Mouse (Mus musculus) left cerebral cortex, postnatal 36 days (tissue): ENCODE results near the gene Ankzf1. TPM values are rescaled to one million over a fixed set of nuclear protein-coding genes. Genes with fewer than 3 reads are reported as not detected.
"Not testable (repeated sequence)": the region's sequence is repeated elsewhere in the genome, so short reads cannot be mapped to it uniquely, and the experiment has no call there.

ENCODE experiments used
- DNase-seq, 2 experiments: peaks; one replicate each; pipeline ENCODE4 v3.0.0; 2021 to 2022; ENCODE audit warnings: low spot score in 2 of 2, mixed read lengths in 1 of 2
- intact Hi-C: fragments of 180-260 bp; cut with DNase I; formaldehyde crosslinking; loops from one replicate; pipeline ENCODE4 v1.15.1; 2025
- total RNA-seq, 2 experiments: library from RNA; stranded (reverse); gene quantifications; 2 replicates each; pipeline ENCODE4 v1.2.3; 2021

Gene Ankzf1
- total RNA-seq, 2 experiments from 2014 or later: 21.6 to 31.7 TPM

- intact Hi-C loops: loop anchor here (2.0 kb wide), 1 partner anchor 43 kb away; no protein-coding TSS in a partner anchor
- no peak for DNase-seq
Observed at GRCm38 (mm10) chr1:75219531-75219930, 27.6 kb downstream of the Ankzf1 start, which contains the start of gene Tuba4a. Gene Tuba4a, minus strand, starts transcription at chr1:75219865.

- intact Hi-C loops: no loop called here
- no peak for DNase-seq
Observed at GRCm38 (mm10) chr1:75221538-75221937, 29.6 kb downstream of the Ankzf1 start.

DNA sequence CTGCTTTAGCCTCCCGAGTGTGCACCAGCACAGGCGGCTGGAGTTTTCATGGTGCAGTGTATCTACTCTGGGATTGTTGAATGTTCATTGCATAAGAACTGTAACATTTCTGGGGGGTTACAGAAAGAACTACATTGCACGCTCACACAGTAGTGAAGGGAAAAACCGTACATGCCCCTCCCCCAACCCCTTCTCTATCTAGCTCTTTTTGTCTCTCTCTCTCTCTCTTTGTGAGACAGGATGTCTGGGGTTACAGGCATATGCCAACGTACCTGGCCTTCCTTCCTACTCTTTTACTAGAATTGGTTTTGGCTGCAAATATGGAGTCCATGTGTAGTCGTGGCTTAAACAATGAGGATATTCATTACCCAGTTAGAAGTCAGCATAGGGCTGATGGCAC is 31.0 kb downstream of the Ankzf1 start:
- no peak for DNase-seq
- intact Hi-C loops: no loop called here

DNA sequence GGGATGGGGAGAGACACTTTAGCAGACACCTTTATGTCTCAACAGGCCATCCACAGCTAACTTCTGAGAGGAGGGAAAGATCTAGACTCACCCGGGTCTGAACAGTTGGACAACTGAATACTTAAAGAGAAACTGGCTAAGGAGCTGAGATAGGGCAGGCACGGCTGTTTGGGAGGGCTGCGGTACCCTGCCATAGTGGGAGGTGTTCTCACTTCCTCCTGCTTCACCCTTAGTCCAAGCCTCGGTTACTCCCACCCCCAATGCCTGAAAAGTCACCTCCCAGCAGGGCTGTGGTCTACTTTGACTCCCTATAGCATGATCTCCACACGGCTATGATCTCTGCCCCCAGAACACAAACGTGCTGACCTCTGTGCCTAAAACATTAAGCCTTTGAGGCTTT is 31.6 kb downstream of the Ankzf1 start:
- intact Hi-C loops: no loop called here
- DNase-seq: no peak

DNA sequence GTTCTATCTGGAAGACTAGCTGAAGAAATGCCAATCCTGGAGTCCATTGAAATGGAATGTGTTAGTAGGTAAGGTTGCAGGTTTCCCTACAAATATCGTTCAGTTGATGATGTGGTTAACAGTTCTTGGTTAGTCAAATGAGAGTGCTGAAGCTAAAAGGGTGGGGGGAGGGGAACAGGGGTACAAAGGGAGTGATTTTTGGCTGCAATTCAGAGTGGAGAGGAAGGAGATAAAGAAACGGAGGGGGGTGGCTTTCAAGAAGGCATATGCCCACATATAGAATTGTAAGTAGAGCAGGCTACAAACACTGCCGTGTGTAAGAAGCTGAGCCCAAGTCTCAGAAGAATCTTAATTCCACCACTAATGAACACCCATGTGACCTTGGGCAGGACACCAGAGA is 33.5 kb downstream of the Ankzf1 start:
- DNase-seq: no peak
- intact Hi-C loops: no loop called here

- intact Hi-C loops: no loop called here
- no peak for DNase-seq
Observed at GRCm38 (mm10) chr1:75226138-75226537, 34.2 kb downstream of the Ankzf1 start.

DNA sequence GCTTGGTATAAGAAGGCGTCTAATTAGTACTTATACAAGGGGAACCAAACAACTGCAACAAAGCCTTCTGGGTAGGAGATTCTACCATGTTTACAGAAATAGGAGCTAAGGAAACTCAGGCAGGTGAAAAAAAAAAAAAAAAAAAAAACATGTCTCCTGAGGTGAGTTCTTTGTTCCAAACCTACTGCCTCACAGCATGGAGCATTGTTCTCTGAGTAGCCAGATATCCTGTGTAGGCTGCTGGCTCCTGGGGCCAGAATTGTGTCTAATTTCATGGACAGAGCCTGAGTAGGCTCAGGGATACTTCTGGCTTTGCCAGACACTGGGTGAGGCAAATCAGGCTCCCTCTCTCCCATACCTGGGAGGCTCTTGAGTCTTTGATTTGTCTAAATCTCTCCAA is 35.7 kb downstream of the Ankzf1 start:
- intact Hi-C loops: no loop called here
- no peak for DNase-seq

GRCm38 (mm10) chr1:75229158-75229557 is 37.2 kb downstream of the Ankzf1 start:
- DNase-seq: no peak
- intact Hi-C loops: no loop called here

DNA sequence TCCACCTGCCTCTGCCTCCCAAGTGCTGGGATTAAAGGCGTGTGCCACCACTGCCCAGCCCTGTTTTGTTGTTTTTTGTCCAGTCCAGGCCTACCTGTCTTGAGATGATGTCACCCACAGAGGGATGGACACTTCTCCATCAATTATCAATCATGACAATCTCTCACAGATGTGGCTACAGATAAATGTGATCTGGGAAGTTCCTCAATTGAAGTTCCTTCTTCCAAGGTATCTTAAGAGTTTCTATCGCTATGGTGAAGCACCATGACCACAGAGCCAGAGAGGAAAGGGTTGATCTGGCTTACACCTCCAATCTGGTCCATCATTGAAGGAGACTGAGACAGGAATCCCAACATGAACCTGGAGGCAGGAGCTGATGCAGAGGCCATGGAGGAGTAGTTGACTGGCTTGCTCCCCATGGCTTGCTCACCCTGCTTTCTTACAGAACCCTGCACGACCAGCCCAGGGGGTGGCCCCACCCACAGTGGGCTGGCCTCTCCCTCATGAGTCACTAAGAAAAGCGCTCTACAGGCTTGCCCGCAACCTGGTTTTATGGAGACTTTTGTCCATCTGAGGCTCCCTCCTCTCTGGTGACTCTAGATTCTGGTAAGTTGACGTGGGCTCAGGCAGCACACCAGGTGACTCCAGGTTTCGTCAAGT is 38.5 kb downstream of the Ankzf1 start:
- DNase-seq: no peak
- intact Hi-C loops: no loop called here

GRCm38 (mm10) chr1:75231224-75231623 is 39.3 kb downstream of the Ankzf1 start:
- no peak for DNase-seq
- intact Hi-C loops: no loop called here

- intact Hi-C loops: no loop called here
- DNase-seq: no peak
Observed at GRCm38 (mm10) chr1:75231664-75232152, 39.8 kb downstream of the Ankzf1 start, which contains the start of gene A630095N17Rik. Gene A630095N17Rik, minus strand, starts transcription at chr1:75232102.

- intact Hi-C loops, DNase-seq: not testable (repeated sequence)
Observed at GRCm38 (mm10) chr1:75232489-75232888, 40.5 kb downstream of the Ankzf1 start.

GRCm38 (mm10) chr1:75234606-75235005 is 42.7 kb downstream of the Ankzf1 start:
- intact Hi-C loops: no loop called here
- peak in 1 of 2 experiments; percentile 62 for DNase-seq

DNA sequence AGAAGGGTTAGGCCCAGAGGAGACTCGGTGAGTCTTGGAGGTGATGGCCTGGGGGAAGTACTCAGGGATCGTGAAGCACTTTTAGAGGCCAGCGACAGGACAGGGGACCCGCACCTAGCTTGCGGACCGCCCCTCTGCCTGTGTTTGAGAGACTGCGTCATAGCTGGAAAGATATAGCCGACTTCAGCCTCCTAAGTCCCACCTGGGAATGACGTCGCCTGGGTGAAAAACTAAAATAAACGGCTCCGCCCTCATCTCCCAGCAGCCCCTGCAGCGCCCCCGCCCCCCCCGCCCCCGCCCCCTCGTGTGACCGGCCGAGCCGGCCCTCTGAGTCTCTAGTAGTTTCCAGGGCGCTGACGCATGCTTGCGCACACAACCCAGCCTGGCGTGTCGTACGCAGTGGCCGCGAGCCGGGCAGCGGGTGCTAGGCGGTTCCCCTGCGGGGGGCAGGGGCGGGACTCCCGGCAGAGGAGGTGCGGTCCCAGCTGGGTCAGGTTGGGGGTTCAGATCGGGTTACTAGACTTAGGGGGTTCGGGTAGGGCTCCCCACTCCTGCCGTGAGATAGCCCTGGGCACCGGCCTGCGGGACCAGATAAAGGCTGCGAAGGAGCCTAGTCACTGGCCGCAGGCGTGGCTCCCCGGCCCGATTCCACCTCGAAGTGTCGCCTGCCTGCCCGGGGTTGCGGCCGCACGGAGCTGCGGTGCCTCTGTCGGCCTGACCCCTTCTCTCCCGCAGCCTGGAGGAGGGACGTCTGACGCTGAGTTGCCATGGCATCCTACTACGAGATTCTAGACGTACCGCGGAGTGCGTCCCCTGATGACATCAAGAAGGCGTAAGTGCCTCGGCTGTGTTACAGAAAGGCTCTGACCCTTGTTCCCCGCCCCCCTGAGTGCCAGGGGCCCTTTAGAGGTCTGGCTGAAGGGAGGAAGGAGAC is 44.4 kb downstream of the Ankzf1 start, which contains the start of gene Dnajb2:
Gene Dnajb2, plus strand, starts transcription at position 290 of the 934 bp plus-strand sequence.
- intact Hi-C loops: loop anchor here (1.0 kb wide), 1 partner anchor 18 kb away; no protein-coding TSS in a partner anchor
- peak; percentile 85 to 86 for DNase-seq

DNA sequence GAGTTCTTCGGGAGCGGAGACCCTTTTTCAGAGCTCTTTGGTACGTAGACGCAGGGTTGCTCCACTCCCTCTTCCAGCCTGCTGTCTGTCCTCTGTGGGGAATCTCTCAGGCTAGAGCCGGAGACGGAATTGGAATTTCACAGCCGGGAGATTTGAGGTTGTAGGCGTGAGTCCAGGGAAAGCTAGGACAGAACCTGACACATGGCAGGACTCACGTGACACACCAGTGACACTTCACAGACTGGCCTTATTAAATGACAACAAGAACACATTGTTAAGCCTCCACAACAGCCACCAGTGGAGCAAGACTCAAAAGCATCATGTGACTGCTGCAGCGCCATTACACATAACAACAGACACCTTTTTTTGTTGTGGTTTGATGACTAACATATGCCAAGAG is 47.6 kb downstream of the Ankzf1 start:
- DNase-seq: peak in 1 of 2 experiments; percentile 35
- intact Hi-C loops: no loop called here

GRCm38 (mm10) chr1:75243411-75243810 is 51.5 kb downstream of the Ankzf1 start:
- intact Hi-C loops: no loop called here

DNA sequence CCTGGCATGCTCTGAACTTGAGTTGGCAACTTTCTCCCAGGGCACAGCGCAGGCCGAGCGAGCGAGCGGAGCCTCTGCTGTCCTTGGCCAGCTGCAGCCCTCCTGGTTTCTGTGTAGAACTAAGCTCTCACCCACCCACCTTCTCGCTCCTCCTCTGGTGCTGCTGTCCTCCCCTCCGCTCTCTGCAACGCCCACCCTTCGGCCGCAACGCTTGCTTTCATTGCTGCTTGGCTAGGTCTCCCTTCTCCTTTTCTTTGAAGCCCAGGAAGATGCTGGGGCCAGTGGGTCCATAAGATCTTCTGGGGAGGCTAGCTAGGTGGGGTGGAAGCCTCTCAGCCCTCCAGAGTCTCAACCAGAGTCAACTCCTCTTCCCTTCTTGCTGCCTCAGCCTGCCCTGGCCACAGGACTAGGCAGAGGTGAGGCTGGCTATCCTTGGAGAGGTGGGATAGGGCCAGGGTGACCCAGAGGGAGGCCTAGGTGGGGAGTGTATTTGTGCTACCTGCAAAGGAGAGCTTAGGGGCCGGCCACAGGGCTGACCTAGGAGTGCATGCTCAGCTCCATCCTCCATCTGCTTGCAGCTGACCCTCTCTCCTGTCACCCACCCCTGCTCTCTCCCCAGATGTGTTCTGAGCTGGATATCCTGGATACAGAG is 52.4 kb downstream of the Ankzf1 start:
- intact Hi-C loops: no loop called here
- DNase-seq: peak in 1 of 2 experiments; percentile 51

More at GRCm38 (mm10) chr1:75243411-75243810, 51.5 kb downstream of the Ankzf1 start:
- no peak for DNase-seq

- intact Hi-C loops: no loop called here
- DNase-seq: peak in 1 of 2 experiments; percentile 60
Observed at GRCm38 (mm10) chr1:75244836-75245235, 52.9 kb downstream of the Ankzf1 start.

DNA sequence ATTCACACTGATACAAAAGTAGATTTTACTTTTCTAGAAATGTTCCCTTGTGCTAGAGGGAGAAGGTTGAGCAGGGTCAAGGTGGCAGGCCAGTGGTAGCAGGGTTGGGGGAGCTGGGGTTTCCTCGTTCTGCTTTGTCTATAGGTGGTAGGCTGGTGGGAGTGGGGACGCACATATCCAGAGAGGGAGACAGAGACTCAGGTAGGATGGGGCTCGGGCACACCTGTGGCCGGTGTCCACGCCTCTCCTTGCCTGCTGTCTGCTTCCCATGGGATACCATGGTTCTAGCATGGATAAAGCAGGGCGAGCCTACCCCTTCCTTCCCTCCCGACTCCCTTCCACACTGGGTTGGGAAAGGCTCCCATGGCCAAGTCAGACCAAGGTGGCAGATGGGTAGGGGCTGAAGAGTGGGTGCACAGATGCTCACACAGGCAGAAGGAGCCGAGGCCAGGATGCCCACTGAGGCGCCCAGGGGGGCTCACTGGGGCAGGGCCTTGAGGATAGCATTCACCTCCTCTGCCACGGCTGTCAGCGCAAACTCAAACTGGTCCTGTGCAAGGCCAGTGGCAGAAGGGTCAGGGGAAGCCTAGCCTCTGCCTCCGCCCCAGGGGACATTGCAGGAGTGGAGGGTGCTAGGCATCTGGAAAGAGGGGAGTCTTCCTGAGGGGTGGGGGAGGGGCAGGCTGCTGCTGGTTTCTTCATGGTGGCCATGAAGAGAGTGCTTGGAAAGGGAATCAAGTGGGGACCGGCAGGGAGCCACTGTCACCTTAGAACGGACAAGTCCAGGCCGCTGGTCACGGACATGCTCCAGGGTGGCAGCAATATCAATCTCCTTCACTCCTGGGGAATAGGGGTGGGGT is 55.4 kb downstream of the Ankzf1 start:
- DNase-seq: no peak
- intact Hi-C loops: no loop called here
